Mouse (Mus musculus): ENCODE data around the gene Trpm8. TPM values are rescaled to one million over a fixed set of nuclear protein-coding genes. Genes with fewer than 3 reads are reported as not detected.

Trpm8 gene
- polyA plus RNA-seq, 1 experiment from 2014 or later: not detected

DNA sequence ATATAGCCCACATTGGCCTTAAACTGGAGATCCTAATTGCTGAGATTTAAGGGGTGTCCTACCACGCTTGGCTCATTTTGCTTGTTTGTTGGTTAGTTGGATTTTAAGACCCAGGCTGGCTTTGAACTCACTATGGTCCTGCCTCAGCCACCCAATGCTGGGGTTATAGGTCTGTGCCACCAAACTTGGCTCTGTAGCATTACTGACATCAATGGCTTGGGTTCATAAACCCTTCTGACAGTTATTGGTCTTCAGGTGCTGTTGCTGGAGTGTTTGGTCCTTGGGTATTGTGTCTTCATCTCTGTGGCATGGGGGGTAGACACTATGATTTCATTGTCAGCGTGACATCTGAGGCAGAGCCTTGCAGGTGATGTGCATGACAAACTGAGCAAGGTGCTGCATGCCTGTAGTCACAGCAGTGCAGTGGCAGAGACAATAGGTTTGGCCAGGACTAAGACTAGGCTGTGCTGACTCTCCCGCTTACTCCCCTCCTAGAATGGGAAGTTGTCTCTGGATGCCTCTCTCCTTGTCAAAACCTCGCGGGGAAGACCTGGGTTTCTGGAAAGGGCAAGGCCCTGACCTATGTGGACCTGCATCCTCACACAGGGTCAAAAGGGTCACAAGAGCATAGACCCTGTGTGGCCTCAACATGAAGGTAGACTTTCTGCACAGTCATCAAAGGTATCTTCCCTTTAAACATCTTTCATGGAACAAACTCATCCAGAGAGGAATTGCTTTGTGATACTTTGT, 23.0 kb downstream of the Trpm8 start:
- Histone ChIP-seq H3K4me1 (no peaks in the 10 kb centered on the region), H3K27me3 (no peaks in the 10 kb centered on the region), H3K9me3 (peaks cover 42% of the 10 kb centered on the region), H3K4me2 (no peak overlapping the region), H3K9ac (no peak overlapping the region), H3K27ac (no peak overlapping the region), H3K4me3 (no peak overlapping the region), H3K36me3 (no peaks in the 10 kb centered on the region)
- WGBS: 41% methylated on average over 5 of the region's 5 CpGs
- ATAC-seq (ENCODE audit: insufficient number of reproducible peaks, low FRiP score, low TSS enrichment, low read depth): no peak

GRCm38 (mm10) chr1:88301121-88302014, 23.9 kb downstream of the Trpm8 start:
- Histone ChIP-seq H3K4me1 (no peaks in the 10 kb centered on the region), H3K27me3 (no peaks in the 10 kb centered on the region), H3K4me2 (no peak overlapping the region), H3K27ac (no peak overlapping the region), H3K4me3 (no peak overlapping the region), H3K9me3 (peaks cover 42% of the 10 kb centered on the region), H3K36me3 (no peaks in the 10 kb centered on the region), H3K9ac (no peak overlapping the region)
- WGBS: 66% methylated on average over 9 of the region's 9 CpGs
- 0 out of 2 replicates have a peak, but pooled peaks have one; percentile 2 for ATAC-seq (ENCODE audit: insufficient number of reproducible peaks, low FRiP score, low TSS enrichment, low read depth)

DNA sequence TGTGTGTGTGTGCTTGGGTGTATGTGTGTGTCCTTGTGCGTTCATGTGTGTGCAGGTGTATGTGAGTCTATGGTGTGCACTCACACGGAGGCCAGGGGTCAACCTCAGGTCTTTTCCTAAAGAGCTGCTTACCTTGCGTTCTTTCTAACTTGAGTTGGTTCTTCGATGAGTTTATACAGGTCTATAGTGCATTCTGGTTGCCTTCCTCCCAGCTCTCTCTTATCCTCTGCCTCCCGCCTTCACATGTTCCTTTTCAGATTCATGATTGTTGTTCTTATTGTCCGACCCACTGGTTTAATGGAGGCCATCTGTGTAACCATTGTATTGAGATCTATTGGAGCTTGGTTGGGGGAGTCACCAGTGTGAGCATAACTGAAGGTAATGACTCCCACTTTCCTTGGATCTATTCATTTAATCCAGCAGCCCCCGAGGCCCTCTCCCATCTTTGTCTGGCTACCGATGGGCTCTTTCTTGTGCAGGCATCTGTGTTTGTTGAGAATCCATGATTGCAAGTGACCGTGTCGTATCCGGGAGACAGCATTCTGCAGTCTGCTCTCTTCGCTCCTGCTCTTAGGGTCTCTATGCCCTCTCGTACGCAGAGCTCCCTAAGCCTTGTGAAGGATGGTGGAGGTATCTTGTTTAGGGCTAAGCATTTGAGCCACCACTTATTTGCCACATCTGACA, 24.7 kb downstream of the Trpm8 start:
- Histone ChIP-seq H3K27me3 (no peaks in the 10 kb centered on the region), H3K4me2 (no peak overlapping the region), H3K9ac (no peak overlapping the region), H3K9me3 (peaks cover 45% of the 10 kb centered on the region), H3K36me3 (no peaks in the 10 kb centered on the region), H3K4me1 (no peaks in the 10 kb centered on the region), H3K27ac (no peak overlapping the region), H3K4me3 (no peak overlapping the region)
- no peak for ATAC-seq (ENCODE audit: insufficient number of reproducible peaks, low FRiP score, low TSS enrichment, low read depth)
- 67% methylated on average over 14 of the region's 14 CpGs for WGBS

DNA sequence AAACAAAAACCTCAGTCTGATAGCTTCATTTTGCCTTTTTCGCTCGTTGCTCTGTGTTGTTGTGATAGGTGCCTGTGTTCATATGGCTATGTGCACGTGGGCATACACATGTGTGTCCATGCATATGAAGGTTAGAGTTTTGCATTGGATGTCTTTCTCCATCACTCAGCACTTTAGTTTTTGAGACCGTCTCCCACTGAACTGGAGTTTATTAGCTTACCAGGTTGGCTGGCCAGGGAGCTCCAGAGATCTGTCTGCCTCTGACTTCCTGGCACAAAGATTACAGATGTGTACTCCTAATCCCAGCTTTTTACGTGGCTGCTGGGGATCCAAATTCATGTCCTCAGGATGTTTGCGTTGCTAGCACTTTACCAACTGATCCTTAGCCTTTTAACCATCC, 26.3 kb downstream of the Trpm8 start:
- H3K9ac ChIP-seq: no peak overlapping the region
- ATAC-seq (ENCODE audit: insufficient number of reproducible peaks, low FRiP score, low TSS enrichment, low read depth): no peak
- no peak overlapping the region for H3K27ac ChIP-seq
- H3K27me3 ChIP-seq: no peaks in the 10 kb centered on the region
- H3K4me3 ChIP-seq: no peak overlapping the region
- H3K36me3 ChIP-seq: no peaks in the 10 kb centered on the region
- no peak overlapping the region for H3K4me2 ChIP-seq
- H3K9me3 ChIP-seq: peaks cover 49% of the 10 kb centered on the region
- H3K4me1 ChIP-seq: no peaks in the 10 kb centered on the region
- 60% methylated on average over 6 of the region's 6 CpGs for WGBS

- Histone ChIP-seq H3K4me1 (no peaks in the 10 kb centered on the region), H3K9me3 (peaks cover 52% of the 10 kb centered on the region), H3K27me3 (no peaks in the 10 kb centered on the region), H3K4me3 (no peak overlapping the region), H3K9ac (no peak overlapping the region), H3K36me3 (no peaks in the 10 kb centered on the region), H3K27ac (no peak overlapping the region), H3K4me2 (no peak overlapping the region)
- 61% methylated on average over 8 of the region's 8 CpGs for WGBS
- no peak for ATAC-seq (ENCODE audit: insufficient number of reproducible peaks, low FRiP score, low TSS enrichment, low read depth)
Observed at GRCm38 (mm10) chr1:88304261-88304985, 27.0 kb downstream of the Trpm8 start.

GRCm38 (mm10) chr1:88305018-88305795, 27.7 kb downstream of the Trpm8 start:
- peaks cover 50% of the 10 kb centered on the region for H3K9me3 ChIP-seq
- H3K4me2 ChIP-seq: no peak overlapping the region
- no peaks in the 10 kb centered on the region for H3K4me1 ChIP-seq
- H3K27ac ChIP-seq: no peak overlapping the region
- 46% methylated on average over 6 of the region's 6 CpGs for WGBS
- ATAC-seq (ENCODE audit: insufficient number of reproducible peaks, low FRiP score, low TSS enrichment, low read depth): no peak
- no peak overlapping the region for H3K4me3 ChIP-seq
- no peaks in the 10 kb centered on the region for H3K27me3 ChIP-seq
- no peaks in the 10 kb centered on the region for H3K36me3 ChIP-seq
- H3K9ac ChIP-seq: no peak overlapping the region

GRCm38 (mm10) chr1:88306543-88306942, 29.1 kb downstream of the Trpm8 start:
- Histone ChIP-seq H3K4me3 (no peak overlapping the region), H3K4me1 (no peaks in the 10 kb centered on the region), H3K27ac (no peak overlapping the region), H3K27me3 (no peaks in the 10 kb centered on the region), H3K9ac (no peak overlapping the region), H3K9me3 (peaks cover 37% of the 10 kb centered on the region), H3K4me2 (no peak overlapping the region), H3K36me3 (no peaks in the 10 kb centered on the region)
- ATAC-seq (ENCODE audit: insufficient number of reproducible peaks, low FRiP score, low TSS enrichment, low read depth): no peak
- WGBS: 62% methylated on average over 1 of the region's 1 CpGs

DNA sequence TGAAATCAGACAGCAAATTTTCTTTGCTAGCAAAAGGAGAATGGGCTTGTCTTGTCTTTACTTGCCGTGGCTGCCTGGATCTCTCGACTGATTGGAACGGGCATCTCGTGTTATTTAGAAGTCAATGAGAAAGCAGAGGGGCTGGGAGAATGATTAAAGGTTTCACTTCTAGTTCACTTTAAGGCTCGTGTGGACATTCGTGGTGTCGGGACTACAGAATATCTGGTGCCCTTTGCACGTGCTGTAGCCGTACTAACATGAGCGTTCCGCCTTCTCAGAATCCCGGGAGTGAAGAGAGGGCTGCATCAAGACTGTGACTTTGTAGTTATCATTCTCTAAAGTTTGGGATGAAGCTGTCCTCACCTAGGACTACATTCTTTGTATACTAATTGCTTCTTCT, 29.7 kb downstream of the Trpm8 start:
- ATAC-seq (ENCODE audit: insufficient number of reproducible peaks, low FRiP score, low TSS enrichment, low read depth): no peak
- WGBS: 65% methylated on average over 12 of the region's 12 CpGs
- Histone ChIP-seq H3K27me3 (no peaks in the 10 kb centered on the region), H3K4me2 (no peak overlapping the region), H3K9me3 (peaks cover 36% of the 10 kb centered on the region), H3K36me3 (no peaks in the 10 kb centered on the region), H3K4me1 (no peaks in the 10 kb centered on the region), H3K4me3 (no peak overlapping the region), H3K9ac (no peak overlapping the region), H3K27ac (no peak overlapping the region)

GRCm38 (mm10) chr1:88309020-88309419, 31.6 kb downstream of the Trpm8 start:
- Histone ChIP-seq H3K27ac (no peak overlapping the region), H3K9ac (no peak overlapping the region), H3K9me3 (peaks cover 27% of the 10 kb centered on the region), H3K27me3 (no peaks in the 10 kb centered on the region), H3K36me3 (no peaks in the 10 kb centered on the region), H3K4me2 (no peak overlapping the region), H3K4me3 (no peak overlapping the region), H3K4me1 (no peaks in the 10 kb centered on the region)
- no peak for ATAC-seq (ENCODE audit: insufficient number of reproducible peaks, low FRiP score, low TSS enrichment, low read depth)
- 51% methylated on average over 2 of the region's 2 CpGs for WGBS

GRCm38 (mm10) chr1:88309905-88310304, 32.4 kb downstream of the Trpm8 start:
- no peaks in the 10 kb centered on the region for H3K27me3 ChIP-seq
- H3K9ac ChIP-seq: no peak overlapping the region
- no peak overlapping the region for H3K4me2 ChIP-seq
- no peaks in the 10 kb centered on the region for H3K36me3 ChIP-seq
- WGBS: 53% methylated on average over 3 of the region's 3 CpGs
- no peak overlapping the region for H3K4me3 ChIP-seq
- ATAC-seq (ENCODE audit: insufficient number of reproducible peaks, low FRiP score, low TSS enrichment, low read depth): no peak; the same call in 1 of the 2 replicates
- H3K27ac ChIP-seq: no peak overlapping the region
- peaks cover 21% of the 10 kb centered on the region; the same call in 1 of the 2 replicates for H3K9me3 ChIP-seq
- H3K4me1 ChIP-seq: no peaks in the 10 kb centered on the region

GRCm38 (mm10) chr1:88310349-88310748, 32.9 kb downstream of the Trpm8 start:
- H3K27ac ChIP-seq: no peak overlapping the region
- WGBS: 66% methylated on average over 3 of the region's 3 CpGs

More at GRCm38 (mm10) chr1:88310349-88310748, 32.9 kb downstream of the Trpm8 start:
- Histone ChIP-seq H3K4me3 (no peak overlapping the region), H3K9me3 (peaks cover 21% of the 10 kb centered on the region; the same call in 1 of the 2 replicates), H3K27me3 (no peaks in the 10 kb centered on the region), H3K4me2 (no peak overlapping the region), H3K36me3 (no peaks in the 10 kb centered on the region), H3K9ac (no peak overlapping the region), H3K4me1 (no peaks in the 10 kb centered on the region)
- 0 out of 2 replicates have a peak, but pooled peaks have one; percentile 48 for ATAC-seq (ENCODE audit: insufficient number of reproducible peaks, low FRiP score, low TSS enrichment, low read depth)

All from limb, embryonic 15.5 days (tissue).